Mouse (Mus musculus) lung, postnatal 0 days (tissue): ENCODE data around the gene Has3.

Source experiments
- CTCF ChIP-seq: IDR thresholded peaks from 2 replicates; pipeline ENCODE4 v1.5.1; 2016; ENCODE audit warnings: antibody characterized with exemption, mild to moderate bottlenecking
- EP300 ChIP-seq: IDR thresholded peaks from 2 replicates; pipeline ENCODE4 v1.6.1; 2016; ENCODE audit warnings: antibody characterized with exemption, mild to moderate bottlenecking, control low read depth

DNA sequence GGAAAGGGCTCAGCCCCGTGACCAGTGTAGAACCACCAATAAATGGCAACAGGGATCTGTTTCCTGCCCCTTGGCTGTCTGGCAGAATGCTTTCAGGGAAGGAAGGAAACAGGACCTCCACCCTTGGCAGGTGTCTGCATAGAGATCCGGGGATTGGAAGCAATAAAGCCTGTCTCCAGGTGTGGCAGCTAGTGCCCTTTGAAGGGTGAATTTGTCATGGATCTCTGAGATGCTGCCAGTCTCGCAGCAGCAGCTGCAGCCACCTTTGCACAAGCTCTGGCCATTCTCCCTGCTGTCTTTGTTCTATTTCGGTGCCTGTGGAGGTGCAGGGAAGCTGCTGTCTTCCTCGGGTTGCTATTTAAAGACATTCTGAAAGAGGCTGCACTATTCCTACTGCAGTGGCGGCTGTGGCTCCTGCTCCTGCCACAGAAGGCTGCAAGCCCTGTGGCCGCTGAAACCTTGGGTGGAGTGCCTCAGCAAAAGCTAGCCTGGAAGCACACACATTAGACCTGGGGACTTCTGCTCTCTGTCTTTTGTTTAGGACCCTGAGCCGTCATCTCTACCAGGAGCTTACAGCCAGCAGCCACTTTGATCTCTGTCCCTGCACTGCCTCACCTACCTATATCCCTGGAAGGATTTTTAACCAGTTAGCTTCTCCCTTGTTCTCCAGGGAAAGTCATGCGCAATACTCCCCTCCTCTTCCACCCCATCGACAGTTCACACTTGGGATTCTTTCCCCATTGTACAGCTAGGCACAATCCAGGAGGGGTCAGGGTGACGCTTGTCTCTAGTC, 30.6 kb upstream of the Has3 start:
- TF ChIP-seq CTCF = no peak
- TF ChIP-seq EP300 = no peak
